Mouse (Mus musculus): ENCODE results near the gene Grb7. TPM values are rescaled to one million over a fixed set of nuclear protein-coding genes. Genes with fewer than 3 reads are reported as not detected.

The Grb7 gene
- polyA plus RNA-seq, 1 experiment from 2014 or later, result 50.7 TPM

GRCm38 (mm10) chr11:98485749-98486148, 39.6 kb downstream of the Grb7 start:
- no peaks in the 10 kb centered on the region for H3K36me3 ChIP-seq (ENCODE audit: control insufficient read depth, insufficient read depth)
- TF ChIP-seq CTCF (IDR thresholded peaks at IDR 0.05; ENCODE audit: low read depth), result no peak
- no peak overlapping the region for H3K4me2 ChIP-seq (replicated peaks; ENCODE audit: low read depth)
- no peak overlapping the region for H3K27ac ChIP-seq (ENCODE audit: low read depth, low read length)
- no peaks in the 10 kb centered on the region for H3K4me1 ChIP-seq (replicated peaks; ENCODE audit: control insufficient read depth, insufficient read depth, low read length)
- no peak overlapping the region for H3K9ac ChIP-seq (ENCODE audit: low read depth, low read length)
- 86% methylated on average over 2 of the region's 2 CpGs for WGBS
- ATAC-seq, result no peak
- no peaks in the 10 kb centered on the region for H3K27me3 ChIP-seq (replicated peaks; ENCODE audit: control insufficient read depth, insufficient read depth, low read length)
- no peak overlapping the region for H3K4me3 ChIP-seq (ENCODE audit: low read depth, low read length)
- H3K9me3 ChIP-seq (ENCODE audit: control insufficient read depth), result no peaks in the 10 kb centered on the region

GRCm38 (mm10) chr11:98487526-98488040, 41.4 kb downstream of the Grb7 start:
- no peak overlapping the region for H3K4me2 ChIP-seq (replicated peaks; ENCODE audit: low read depth)
- TF ChIP-seq CTCF (IDR thresholded peaks at IDR 0.05; ENCODE audit: low read depth), result no peak
- H3K27ac ChIP-seq (ENCODE audit: low read depth, low read length), result no peak overlapping the region
- H3K9me3 ChIP-seq (ENCODE audit: control insufficient read depth), result no peaks in the 10 kb centered on the region
- H3K4me3 ChIP-seq (ENCODE audit: low read depth, low read length), result no peak overlapping the region
- H3K36me3 ChIP-seq (ENCODE audit: control insufficient read depth, insufficient read depth), result no peaks in the 10 kb centered on the region
- H3K27me3 ChIP-seq (replicated peaks; ENCODE audit: control insufficient read depth, insufficient read depth, low read length), result no peaks in the 10 kb centered on the region
- H3K9ac ChIP-seq (ENCODE audit: low read depth, low read length), result no peak overlapping the region
- no peaks in the 10 kb centered on the region for H3K4me1 ChIP-seq (replicated peaks; ENCODE audit: control insufficient read depth, insufficient read depth, low read length)
- WGBS, result 77% methylated on average over 5 of the region's 5 CpGs
- ATAC-seq, result no peak

- ATAC-seq, result no peak
These were observed 42.5 kb downstream of the Grb7 start for GRCm38 (mm10) chr11:98488540-98489234.

GRCm38 (mm10) chr11:98491571-98491970, 45.4 kb downstream of the Grb7 start:
- no peak overlapping the region for H3K4me2 ChIP-seq (replicated peaks; ENCODE audit: low read depth)
- H3K4me3 ChIP-seq (ENCODE audit: low read depth, low read length), result no peak overlapping the region
- 82% methylated on average over 7 of the region's 7 CpGs for WGBS
- no peaks in the 10 kb centered on the region for H3K9me3 ChIP-seq (ENCODE audit: control insufficient read depth)
- no peak for ATAC-seq
- no peaks in the 10 kb centered on the region for H3K4me1 ChIP-seq (replicated peaks; ENCODE audit: control insufficient read depth, insufficient read depth, low read length)
- H3K27me3 ChIP-seq (replicated peaks; ENCODE audit: control insufficient read depth, insufficient read depth, low read length), result no peaks in the 10 kb centered on the region
- H3K27ac ChIP-seq (ENCODE audit: low read depth, low read length), result no peak overlapping the region
- H3K36me3 ChIP-seq (ENCODE audit: control insufficient read depth, insufficient read depth), result no peaks in the 10 kb centered on the region
- no peak overlapping the region for H3K9ac ChIP-seq (ENCODE audit: low read depth, low read length)
- TF ChIP-seq CTCF (IDR thresholded peaks at IDR 0.05; ENCODE audit: low read depth), result no peak

More at GRCm38 (mm10) chr11:98488540-98489234, 42.5 kb downstream of the Grb7 start:
- Histone ChIP-seq H3K27me3 (replicated peaks; ENCODE audit: control insufficient read depth, insufficient read depth, low read length) (no peaks in the 10 kb centered on the region), H3K4me1 (replicated peaks; ENCODE audit: control insufficient read depth, insufficient read depth, low read length) (no peaks in the 10 kb centered on the region), H3K9ac (ENCODE audit: low read depth, low read length) (no peak overlapping the region), H3K4me2 (replicated peaks; ENCODE audit: low read depth) (no peak overlapping the region), H3K4me3 (ENCODE audit: low read depth, low read length) (no peak overlapping the region), H3K36me3 (ENCODE audit: control insufficient read depth, insufficient read depth) (no peaks in the 10 kb centered on the region), H3K27ac (ENCODE audit: low read depth, low read length) (no peak overlapping the region), H3K9me3 (ENCODE audit: control insufficient read depth) (no peaks in the 10 kb centered on the region)
- no peak for TF ChIP-seq CTCF (IDR thresholded peaks at IDR 0.05; ENCODE audit: low read depth)
- 68% methylated on average over 20 of the region's 20 CpGs for WGBS

- Histone ChIP-seq H3K27ac (ENCODE audit: low read depth, low read length) (no peak overlapping the region), H3K4me2 (replicated peaks; ENCODE audit: low read depth) (no peak overlapping the region), H3K4me1 (replicated peaks; ENCODE audit: control insufficient read depth, insufficient read depth, low read length) (no peaks in the 10 kb centered on the region), H3K9ac (ENCODE audit: low read depth, low read length) (no peak overlapping the region), H3K36me3 (ENCODE audit: control insufficient read depth, insufficient read depth) (no peaks in the 10 kb centered on the region), H3K4me3 (ENCODE audit: low read depth, low read length) (no peak overlapping the region), H3K9me3 (ENCODE audit: control insufficient read depth) (no peaks in the 10 kb centered on the region), H3K27me3 (replicated peaks; ENCODE audit: control insufficient read depth, insufficient read depth, low read length) (no peaks in the 10 kb centered on the region)
- no peak for TF ChIP-seq CTCF (IDR thresholded peaks at IDR 0.05; ENCODE audit: low read depth)
- no peak for ATAC-seq
- WGBS, result 28% methylated on average over 7 of the region's 7 CpGs
These were observed 46.8 kb downstream of the Grb7 start for GRCm38 (mm10) chr11:98492959-98493358.

- no peak for TF ChIP-seq CTCF (IDR thresholded peaks at IDR 0.05; ENCODE audit: low read depth)
- Histone ChIP-seq H3K27me3 (replicated peaks; ENCODE audit: control insufficient read depth, insufficient read depth, low read length) (no peaks in the 10 kb centered on the region), H3K27ac (ENCODE audit: low read depth, low read length) (no peak overlapping the region), H3K9ac (ENCODE audit: low read depth, low read length) (no peak overlapping the region), H3K4me1 (replicated peaks; ENCODE audit: control insufficient read depth, insufficient read depth, low read length) (no peaks in the 10 kb centered on the region), H3K9me3 (ENCODE audit: control insufficient read depth) (no peaks in the 10 kb centered on the region), H3K36me3 (ENCODE audit: control insufficient read depth, insufficient read depth) (no peaks in the 10 kb centered on the region), H3K4me3 (ENCODE audit: low read depth, low read length) (no peak overlapping the region), H3K4me2 (replicated peaks; ENCODE audit: low read depth) (no peak overlapping the region)
- no peak for ATAC-seq
- 74% methylated on average over 9 of the region's 9 CpGs for WGBS
These were observed 47.2 kb downstream of the Grb7 start for GRCm38 (mm10) chr11:98493394-98493793.
